Mouse (Mus musculus) activated CD4-positive, CD25-positive, alpha-beta regulatory T cell, adult 4 months (primary cell): ENCODE data around the gene Spocd1. TPM values are rescaled to one million over a fixed set of nuclear protein-coding genes. Genes with fewer than 3 reads are reported as not detected.

ENCODE experiments used
- polyA plus RNA-seq, 2 experiments: library from polyadenylated mRNA; unstranded; fragments of 100-300 nt; shearing (Covaris generic); gene quantifications; one replicate each; pipeline ENCODE4 v1.2.1; 2017

The Spocd1 gene
- polyA plus RNA-seq, 2 experiments from 2014 or later = not detected

Other genes with a start within 250 kb of the Spocd1 start
- gene Tmem39b, start 232.4 kb upstream of the Spocd1 start, polyA plus RNA-seq = 10 to 100 TPM in 1 of 2 experiments, 1 to 10 TPM in 1; 7.6 to 15.6 TPM
- gene Khdrbs1, start 186.9 kb upstream of the Spocd1 start, polyA plus RNA-seq = 10 to 100 TPM; 34.4 to 34.7 TPM
- 1,000 to 10,000 TPM; 1,863 to 2,031 TPM for gene Ptp4a2, start 118.0 kb upstream of the Spocd1 start, polyA plus RNA-seq
- gene Adgrb2, start 55.6 kb downstream of the Spocd1 start, polyA plus RNA-seq = 1 to 10 TPM in 1 of 2 experiments, not detected in 1; 1.4 TPM
- gene Col16a1, start 118.6 kb downstream of the Spocd1 start, polyA plus RNA-seq = not detected
- 10 to 100 TPM; 28.6 to 41.4 TPM for gene Pef1, start 173.3 kb downstream of the Spocd1 start, polyA plus RNA-seq
- not detected for gene Hcrtr1, start 210.1 kb downstream of the Spocd1 start, polyA plus RNA-seq
- gene Tinagl1, start 245.9 kb downstream of the Spocd1 start, polyA plus RNA-seq = not detected